Mouse (Mus musculus): ENCODE results near the gene Aldh3b3. TPM values are rescaled to one million over a fixed set of nuclear protein-coding genes. Genes with fewer than 3 reads are reported as not detected.

Aldh3b3 gene
- polyA plus RNA-seq, 1 experiment from 2014 or later = not detected

DNA sequence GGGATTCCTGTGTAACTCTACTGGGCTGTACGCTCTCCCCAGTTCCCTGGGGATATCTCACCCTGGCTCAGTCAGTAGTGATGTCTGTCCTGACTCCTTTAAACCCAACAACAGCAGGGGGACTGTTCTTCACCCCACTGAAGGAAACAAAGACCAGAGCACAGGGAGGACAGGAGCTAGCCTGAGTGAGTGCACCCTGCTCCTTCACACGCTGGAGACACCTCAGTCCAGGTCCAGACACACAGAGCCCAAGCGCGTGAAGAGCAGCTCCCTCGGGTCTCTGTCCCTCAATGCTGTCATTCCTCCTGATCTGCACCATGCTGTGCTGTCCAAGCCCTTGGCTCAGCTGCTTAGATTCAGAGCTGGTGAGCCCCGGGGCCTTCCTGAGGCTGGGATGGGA lies 31.8 kb upstream of the Aldh3b3 start:
- Histone ChIP-seq H3K9me3 (replicated peaks) (no peaks in the 10 kb centered on the region), H3K27me3 (ENCODE audit: low read depth, poor library complexity, severe bottlenecking) (no peaks in the 10 kb centered on the region), H3K27ac (no peak overlapping the region), H3K4me3 (no peak overlapping the region), H3K36me3 (no peaks in the 10 kb centered on the region), H3K4me1 (peaks cover 20% of the 10 kb centered on the region)
- no peak for DNase-seq (ENCODE audit: low spot score)
- 67% methylated on average over 6 of the region's 6 CpGs for WGBS

DNA sequence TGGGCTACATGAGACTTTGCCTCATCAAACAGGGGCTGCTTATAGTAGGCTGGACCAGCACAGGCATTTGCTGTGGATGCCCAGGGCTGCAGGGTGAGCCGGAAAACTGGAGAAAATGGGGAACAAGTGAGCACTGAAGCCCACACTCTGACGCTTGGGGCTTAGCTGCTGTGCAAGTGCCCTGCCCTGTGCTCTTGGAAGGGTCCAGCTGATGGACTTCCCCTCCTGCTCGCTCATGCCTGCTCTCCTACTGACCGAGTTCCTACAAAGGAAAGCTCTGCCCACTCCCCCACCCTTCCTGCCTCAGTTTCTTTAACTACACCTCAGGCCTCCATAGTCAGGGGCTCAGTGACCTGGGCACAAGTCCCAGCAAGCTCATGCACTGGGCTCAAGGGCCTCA lies 30.5 kb upstream of the Aldh3b3 start:
- Histone ChIP-seq H3K9me3 (replicated peaks) (no peaks in the 10 kb centered on the region), H3K27ac (no peak overlapping the region), H3K4me3 (no peak overlapping the region), H3K4me1 (peaks cover 20% of the 10 kb centered on the region), H3K36me3 (no peaks in the 10 kb centered on the region), H3K27me3 (ENCODE audit: low read depth, poor library complexity, severe bottlenecking) (no peaks in the 10 kb centered on the region)
- DNase-seq (ENCODE audit: low spot score) = no peak
- WGBS = 94% methylated on average over 4 of the region's 4 CpGs

DNA sequence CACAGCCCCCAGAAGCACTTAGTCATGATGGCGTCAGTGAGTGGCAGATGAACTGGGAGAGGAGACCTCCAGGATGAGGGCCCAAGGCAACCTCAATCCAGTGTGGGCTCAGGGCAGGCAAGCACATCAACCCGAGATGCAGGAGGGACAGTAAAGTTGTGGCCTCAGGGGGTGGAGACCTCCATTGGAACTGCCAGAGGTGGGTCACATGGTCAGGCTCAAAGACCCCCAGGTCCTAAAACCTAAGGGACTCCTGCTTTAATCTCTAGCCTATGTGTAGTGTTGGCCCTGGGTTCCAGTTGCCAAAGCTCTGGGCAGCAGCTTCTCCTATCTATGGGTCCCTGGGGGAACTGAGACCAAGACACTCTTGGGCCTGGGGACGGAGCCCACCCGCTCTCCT lies 29.7 kb upstream of the Aldh3b3 start:
- H3K27ac ChIP-seq = 0 out of 2 replicates have a peak overlapping the region, but pooled peaks have one; percentile 30
- H3K27me3 ChIP-seq (ENCODE audit: low read depth, poor library complexity, severe bottlenecking) = no peaks in the 10 kb centered on the region
- WGBS = 82% methylated on average over 4 of the region's 4 CpGs
- H3K4me1 ChIP-seq = peaks cover 17% of the 10 kb centered on the region
- no peak for DNase-seq (ENCODE audit: low spot score)
- no peaks in the 10 kb centered on the region for H3K36me3 ChIP-seq
- H3K9me3 ChIP-seq (replicated peaks) = no peaks in the 10 kb centered on the region
- H3K4me3 ChIP-seq = no peak overlapping the region

DNA sequence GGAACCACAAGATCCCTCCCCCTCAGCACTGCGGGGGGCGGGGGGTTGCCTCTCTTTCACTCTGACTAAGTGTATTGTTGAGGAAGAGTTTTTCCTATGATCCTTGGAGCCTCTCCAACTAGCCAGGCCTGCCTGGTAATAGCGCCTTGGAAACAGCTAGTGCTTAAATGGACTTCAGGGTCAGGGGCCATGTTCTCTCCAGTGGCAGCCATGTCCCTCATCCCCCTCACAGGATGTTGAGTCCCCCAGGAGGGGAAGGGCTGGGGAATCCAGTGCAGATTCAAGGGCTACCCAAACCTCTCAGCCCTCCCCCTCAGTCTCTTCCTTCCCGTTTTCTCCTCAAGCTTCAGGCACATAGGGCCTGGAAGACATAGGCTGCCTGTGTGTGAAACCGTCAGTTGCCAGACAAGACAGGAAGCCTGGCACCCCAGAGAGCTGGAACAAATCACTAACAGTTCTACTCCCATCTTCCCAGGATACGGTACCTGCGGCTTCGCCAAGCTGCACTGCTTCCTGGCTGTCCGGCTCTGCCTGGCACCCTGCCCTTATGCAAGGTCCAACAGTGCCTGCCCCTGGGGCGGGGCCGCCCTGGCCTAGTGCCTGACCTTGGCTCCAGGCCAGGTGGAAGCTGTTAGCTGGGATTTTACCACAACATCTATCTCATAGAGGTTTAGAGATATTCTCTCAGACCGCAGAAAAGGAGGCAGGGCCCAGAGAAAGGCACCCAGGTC lies 29.1 kb upstream of the Aldh3b3 start, which contains the start of gene Aldh3b1:
Gene Aldh3b1 (minus strand): TSS at position 598 of the 731 bp plus-strand sequence.
- H3K27me3 ChIP-seq (ENCODE audit: low read depth, poor library complexity, severe bottlenecking) = no peaks in the 10 kb centered on the region
- 0 out of 2 replicates have a peak within 1 kb of the TSS, but pooled peaks have one; percentile 30 for H3K27ac ChIP-seq
- no peak for DNase-seq (ENCODE audit: low spot score)
- H3K4me1 ChIP-seq = peaks cover 11% of the 10 kb centered on the region
- no peak within 1 kb of the TSS for H3K4me3 ChIP-seq
- WGBS = 66% methylated on average over 12 of the region's 12 CpGs
- no peaks in the 10 kb centered on the region for H3K36me3 ChIP-seq
- no peaks in the 10 kb centered on the region for H3K9me3 ChIP-seq (replicated peaks)

DNA sequence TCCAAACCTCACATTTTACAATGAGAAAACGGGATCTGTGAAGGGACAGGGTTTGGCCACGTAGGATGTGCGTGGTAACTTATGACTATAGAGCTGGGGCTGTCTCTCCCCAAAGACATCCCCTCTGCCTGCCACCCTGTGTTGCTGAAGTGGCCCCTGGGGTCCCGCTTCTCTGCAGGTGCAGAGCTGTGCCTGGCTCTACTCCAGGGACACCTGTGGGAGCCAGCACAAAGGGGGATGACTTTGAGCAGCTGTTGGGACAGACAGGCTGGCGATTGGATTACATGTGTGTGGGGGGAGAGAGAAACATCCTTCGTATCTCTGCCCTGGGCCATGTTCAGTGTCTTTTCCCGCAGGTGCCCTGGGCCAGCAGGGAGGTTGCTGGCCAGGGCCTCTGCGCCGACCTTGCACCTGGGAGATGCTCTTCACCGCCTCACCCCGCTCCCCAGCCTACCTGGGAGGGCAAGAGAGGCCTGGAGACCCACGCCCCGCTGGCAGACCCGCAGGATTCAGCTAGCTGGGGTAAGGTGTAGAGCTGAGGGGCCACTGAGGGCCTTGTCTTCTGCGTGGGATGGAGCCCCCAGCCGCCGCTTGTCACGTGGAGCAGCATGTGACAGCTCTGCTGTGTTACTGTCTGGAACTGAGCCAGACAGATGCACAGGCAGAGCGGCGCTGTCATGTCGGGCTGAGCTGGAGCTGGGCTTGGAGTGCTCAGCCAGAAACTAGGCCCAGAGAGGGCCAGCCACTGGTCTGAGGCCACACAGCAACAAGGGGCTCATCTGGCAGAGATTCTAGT lies 28.0 kb upstream of the Aldh3b3 start:
- Histone ChIP-seq H3K27me3 (ENCODE audit: low read depth, poor library complexity, severe bottlenecking) (no peaks in the 10 kb centered on the region), H3K36me3 (no peaks in the 10 kb centered on the region), H3K9me3 (replicated peaks) (no peaks in the 10 kb centered on the region), H3K4me3 (no peak overlapping the region), H3K4me1 (peaks cover 18% of the 10 kb centered on the region), H3K27ac (no peak overlapping the region)
- DNase-seq (ENCODE audit: low spot score) = no peak
- WGBS = 79% methylated on average over 21 of the region's 21 CpGs

DNA sequence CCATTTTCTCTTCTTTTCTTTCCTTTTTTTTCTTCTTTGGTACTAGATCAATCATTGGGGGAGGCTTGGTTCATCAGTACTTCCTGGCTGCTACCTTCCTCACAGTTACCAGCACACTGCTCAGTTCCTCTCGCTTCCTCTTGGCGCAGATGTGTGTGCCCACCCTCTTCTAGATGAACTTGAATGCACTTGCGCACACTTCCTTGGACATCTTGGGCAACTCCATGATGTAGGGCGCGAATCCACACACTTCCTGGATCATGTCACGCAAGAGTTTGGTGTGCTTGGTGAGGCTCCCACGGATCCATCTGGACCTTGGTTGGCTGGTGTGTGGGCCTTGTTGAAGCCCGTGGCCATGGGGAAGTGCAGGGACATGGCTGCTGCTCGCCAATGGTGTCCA lies 26.7 kb upstream of the Aldh3b3 start:
- H3K4me3 ChIP-seq = no peak overlapping the region
- 92% methylated on average over 9 of the region's 9 CpGs for WGBS
- H3K27me3 ChIP-seq (ENCODE audit: low read depth, poor library complexity, severe bottlenecking) = peaks cover 7% of the 10 kb centered on the region
- H3K36me3 ChIP-seq = no peaks in the 10 kb centered on the region
- H3K4me1 ChIP-seq = peaks cover 29% of the 10 kb centered on the region
- H3K27ac ChIP-seq = no peak overlapping the region
- H3K9me3 ChIP-seq (replicated peaks) = no peaks in the 10 kb centered on the region
- no peak for DNase-seq (ENCODE audit: low spot score)

DNA sequence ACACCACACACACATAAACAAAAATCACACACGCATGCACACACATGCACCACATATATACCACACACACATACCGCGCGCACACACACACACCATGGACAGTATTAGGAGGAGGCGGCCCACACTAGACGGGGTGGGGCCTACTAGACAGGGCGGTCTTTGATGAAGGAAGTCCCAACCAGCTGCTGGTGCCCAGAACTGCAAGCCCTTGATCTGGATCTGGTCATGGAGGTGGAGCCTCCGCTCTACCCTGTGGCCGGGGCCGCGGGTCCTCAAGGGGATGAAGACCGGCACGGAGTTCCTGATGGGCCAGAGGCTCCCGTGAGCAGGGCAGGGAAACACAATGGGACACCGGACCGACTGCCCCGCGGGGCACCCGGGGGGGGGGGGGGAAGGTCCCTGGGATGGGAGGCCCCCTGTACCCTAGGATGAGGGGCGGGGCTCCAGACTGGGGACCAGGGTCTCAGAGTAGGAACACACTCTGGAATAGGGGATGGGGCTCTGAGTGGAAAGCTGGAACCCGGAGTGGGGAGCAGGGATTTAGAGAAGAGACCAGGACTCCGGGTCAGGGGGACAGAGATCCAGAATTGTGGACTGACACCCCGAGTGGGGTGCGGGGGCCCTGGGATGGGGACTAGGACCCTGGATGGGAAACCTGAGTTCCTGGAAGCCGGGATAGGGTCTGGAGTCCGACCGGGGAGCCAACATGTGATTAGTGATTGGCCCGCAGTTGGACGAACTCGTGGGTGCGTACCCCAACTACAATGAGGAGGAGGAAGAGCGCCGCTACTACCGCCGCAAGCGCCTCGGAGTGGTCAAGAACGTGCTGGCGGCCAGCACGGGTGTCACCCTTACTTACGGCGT lies 23.2 kb upstream of the Aldh3b3 start, which contains the start of gene Unc93b1:
Gene Unc93b1 (plus strand): TSS at position 155 of the 864 bp plus-strand sequence.
- Histone ChIP-seq H3K9me3 (replicated peaks) (no peaks in the 10 kb centered on the region), H3K4me1 (peaks cover 18% of the 10 kb centered on the region), H3K36me3 (no peaks in the 10 kb centered on the region), H3K27me3 (ENCODE audit: low read depth, poor library complexity, severe bottlenecking) (peaks cover 13% of the 10 kb centered on the region), H3K27ac (peak within 1 kb of the TSS; percentile 81), H3K4me3 (peak within 1 kb of the TSS; percentile 59)
- 5% methylated on average over 42 of the region's 42 CpGs for WGBS
- DNase-seq (ENCODE audit: low spot score) = peak; percentile 77

DNA sequence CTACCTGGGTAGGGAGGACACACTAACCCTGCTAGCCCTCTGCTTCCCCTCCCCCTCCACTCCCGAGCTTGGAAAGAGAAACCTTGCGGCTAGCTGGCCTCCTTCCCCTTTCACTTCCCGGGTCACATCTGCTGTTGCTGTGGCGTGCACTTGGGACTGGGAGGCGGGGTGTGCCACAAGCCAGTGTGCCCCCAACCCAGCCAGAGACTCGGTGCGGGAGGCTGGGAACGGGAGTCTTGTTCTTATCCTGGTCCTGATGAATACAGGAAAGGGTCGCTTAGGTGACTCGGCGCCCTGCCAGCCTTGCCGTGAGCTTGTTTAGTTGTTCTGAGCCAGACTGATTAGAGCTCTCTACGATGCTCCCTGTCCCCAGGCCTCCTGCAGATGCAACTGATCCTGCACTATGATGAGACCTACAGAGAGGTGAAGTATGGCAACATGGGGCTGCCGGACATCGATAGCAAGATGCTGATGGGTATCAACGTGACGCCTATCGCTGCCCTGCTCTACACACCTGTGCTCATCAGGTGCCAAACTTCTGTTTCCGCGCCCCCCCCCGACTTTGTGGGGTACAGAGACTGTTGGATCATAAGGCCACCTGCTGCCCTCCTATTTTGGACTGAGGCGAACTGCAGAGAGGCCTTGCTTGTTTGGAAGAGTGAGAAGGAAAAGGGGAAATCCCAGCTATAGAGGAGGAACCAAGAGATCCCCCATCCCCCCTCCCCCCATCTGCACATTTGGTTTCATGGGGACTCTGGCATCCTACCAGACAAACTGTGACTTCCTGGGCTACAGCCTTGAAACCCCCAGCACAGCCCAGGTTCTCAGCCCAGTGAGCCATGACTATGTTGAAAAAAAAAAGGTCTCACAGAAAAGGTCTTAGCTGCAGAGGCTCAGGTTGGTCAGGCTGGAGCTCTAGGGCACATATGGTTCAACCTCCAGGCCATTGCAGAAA lies 22.3 kb upstream of the Aldh3b3 start:
- Histone ChIP-seq H3K27me3 (ENCODE audit: low read depth, poor library complexity, severe bottlenecking) (peaks cover 13% of the 10 kb centered on the region), H3K27ac (peak overlapping the region; percentile 81), H3K36me3 (no peaks in the 10 kb centered on the region), H3K4me3 (peak overlapping the region; percentile 59), H3K4me1 (peaks cover 18% of the 10 kb centered on the region), H3K9me3 (replicated peaks) (no peaks in the 10 kb centered on the region)
- 8% methylated on average over 22 of the region's 22 CpGs for WGBS
- peak; percentile 68 for DNase-seq (ENCODE audit: low spot score)

DNA sequence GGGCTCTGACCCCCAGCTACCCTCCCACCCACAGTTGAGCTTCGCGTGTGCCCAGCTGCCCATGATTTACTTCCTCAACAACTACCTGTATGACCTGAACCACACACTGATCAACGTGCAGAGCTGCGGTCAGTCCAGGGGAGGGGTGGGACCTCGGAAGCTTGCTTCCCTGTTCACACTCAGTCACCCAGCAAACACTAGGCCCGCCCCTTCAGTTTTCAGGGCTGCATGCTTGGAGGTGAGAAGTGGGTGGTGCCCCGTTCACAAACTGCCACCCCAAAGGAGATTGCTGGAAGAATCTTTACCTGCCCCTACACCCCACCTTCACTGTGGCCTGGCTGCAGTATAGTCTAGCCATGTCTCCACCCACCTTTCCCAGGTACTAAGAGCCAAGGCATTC lies 16.1 kb upstream of the Aldh3b3 start:
- no peak for DNase-seq (ENCODE audit: low spot score)
- Histone ChIP-seq H3K27me3 (ENCODE audit: low read depth, poor library complexity, severe bottlenecking) (peaks cover 17% of the 10 kb centered on the region), H3K36me3 (no peaks in the 10 kb centered on the region), H3K4me3 (no peak overlapping the region), H3K4me1 (peaks cover 10% of the 10 kb centered on the region), H3K27ac (no peak overlapping the region), H3K9me3 (replicated peaks) (no peaks in the 10 kb centered on the region)
- WGBS = 75% methylated on average over 7 of the region's 7 CpGs

DNA sequence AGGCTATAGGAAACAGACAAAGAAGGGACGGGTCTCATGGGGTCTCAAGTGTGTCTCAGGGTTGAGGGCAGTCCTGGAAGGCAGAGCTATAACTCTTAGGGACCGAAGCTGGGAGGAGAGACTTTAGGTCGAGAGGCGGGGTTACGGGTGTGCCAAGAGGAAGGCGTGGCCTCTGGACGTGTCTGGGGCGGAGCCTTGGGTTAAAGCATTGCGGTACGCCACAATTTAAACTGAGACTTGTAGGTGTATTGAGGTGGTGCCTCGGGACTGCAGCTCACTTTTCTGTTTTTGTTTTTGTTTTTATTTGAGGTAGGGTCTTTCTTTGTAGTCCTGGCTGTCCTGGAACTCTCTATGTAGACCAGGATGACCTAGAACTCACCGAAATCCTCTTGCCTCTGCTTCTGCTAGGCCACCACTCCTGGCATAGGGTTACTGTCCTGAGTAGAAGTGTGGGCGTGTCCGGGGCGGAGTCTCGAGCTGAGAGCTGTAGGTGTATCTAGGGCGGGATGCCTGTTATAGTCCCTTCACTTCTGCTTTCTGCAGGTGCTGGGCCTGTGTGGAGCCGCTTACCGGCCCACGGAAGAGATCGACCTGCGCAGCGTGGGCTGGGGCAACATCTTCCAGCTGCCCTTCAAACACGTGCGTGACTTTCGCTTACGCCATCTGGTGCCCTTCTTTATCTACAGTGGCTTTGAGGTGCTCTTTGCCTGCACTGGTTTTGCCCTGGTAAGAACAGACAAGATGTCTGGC lies 15.3 kb upstream of the Aldh3b3 start:
- H3K4me3 ChIP-seq = 0 out of 2 replicates have a peak overlapping the region, but pooled peaks have one; percentile 20

DNA sequence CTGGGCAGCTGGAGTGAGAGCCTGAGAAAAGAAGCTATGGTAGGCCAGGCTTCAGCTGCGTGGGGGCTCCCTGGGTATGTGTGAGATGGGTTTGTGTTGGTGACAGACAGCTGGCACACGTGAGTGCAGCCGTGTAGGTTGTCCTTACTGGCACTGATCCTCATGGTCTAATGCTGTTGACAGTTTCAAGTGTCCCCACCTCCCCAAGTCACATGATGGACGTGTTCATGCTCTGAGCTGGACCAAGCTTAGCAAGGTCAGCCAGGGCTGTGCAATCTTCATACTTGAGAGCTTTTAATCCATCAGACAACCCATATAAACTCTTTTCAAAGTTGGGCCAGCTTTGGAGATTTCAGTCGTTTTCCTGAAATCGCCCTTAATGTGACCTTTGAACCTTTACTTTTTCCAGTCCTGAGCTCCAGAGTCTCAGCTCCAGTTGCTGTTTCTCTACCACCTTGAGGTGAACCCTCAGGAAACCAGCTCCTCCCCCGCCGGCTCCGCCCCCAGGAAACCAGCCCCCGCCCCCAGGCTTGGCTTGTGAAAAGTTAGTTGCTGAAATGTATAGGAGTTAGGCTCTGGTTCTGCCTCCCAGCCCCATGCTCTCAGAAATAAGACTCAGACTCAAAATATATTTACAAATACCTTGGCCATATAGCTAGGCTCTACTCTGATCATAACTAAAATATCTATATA lies 12.4 kb upstream of the Aldh3b3 start:
- no peak overlapping the region for H3K4me3 ChIP-seq
- WGBS = 30% methylated on average over 10 of the region's 10 CpGs
- peaks cover 10% of the 10 kb centered on the region for H3K4me1 ChIP-seq
- no peak for DNase-seq (ENCODE audit: low spot score)
- H3K27me3 ChIP-seq (ENCODE audit: low read depth, poor library complexity, severe bottlenecking) = peaks cover 22% of the 10 kb centered on the region
- H3K9me3 ChIP-seq (replicated peaks) = no peaks in the 10 kb centered on the region
- H3K36me3 ChIP-seq = no peaks in the 10 kb centered on the region
- H3K27ac ChIP-seq = no peak overlapping the region

More for the DNA sequence above, 15.3 kb upstream of the Aldh3b3 start:
- 17% methylated on average over 27 of the region's 27 CpGs for WGBS
- H3K27me3 ChIP-seq (ENCODE audit: low read depth, poor library complexity, severe bottlenecking) = peaks cover 17% of the 10 kb centered on the region
- H3K4me1 ChIP-seq = peaks cover 10% of the 10 kb centered on the region
- H3K27ac ChIP-seq = no peak overlapping the region
- H3K9me3 ChIP-seq (replicated peaks) = no peaks in the 10 kb centered on the region
- no peaks in the 10 kb centered on the region for H3K36me3 ChIP-seq
- no peak for DNase-seq (ENCODE audit: low spot score)

All from limb, embryonic 10.5 days (tissue).